Mouse (Mus musculus): ENCODE measurements at regions not wholly inside any gene's neighbourhood (a gene's known extent, or its start where the extent isn't known, plus 50 kb on each side); places are given as distances from the start of the nearest gene placed in this dataset.
A peak's percentile ranks its signal among the peaks of the same experiment; 100 is the strongest.

GRCm38 (mm10) chr16:66487194-66487944, 672.3 kb downstream of the Vgll3 start:
- peak; percentile 71 for DNase-seq (ENCODE audit: low read depth)
- TF ChIP-seq POLR2A (IDR thresholded peaks at IDR 0.05; ENCODE audit: borderline replicate concordance, extremely low read depth, insufficient read depth, insufficient read length, poor library complexity, severe bottlenecking) (no peak), CTCF (IDR thresholded peaks at IDR 0.05; ENCODE audit: borderline replicate concordance, extremely low read depth, insufficient read depth, insufficient read length) (no peak)

DNA sequence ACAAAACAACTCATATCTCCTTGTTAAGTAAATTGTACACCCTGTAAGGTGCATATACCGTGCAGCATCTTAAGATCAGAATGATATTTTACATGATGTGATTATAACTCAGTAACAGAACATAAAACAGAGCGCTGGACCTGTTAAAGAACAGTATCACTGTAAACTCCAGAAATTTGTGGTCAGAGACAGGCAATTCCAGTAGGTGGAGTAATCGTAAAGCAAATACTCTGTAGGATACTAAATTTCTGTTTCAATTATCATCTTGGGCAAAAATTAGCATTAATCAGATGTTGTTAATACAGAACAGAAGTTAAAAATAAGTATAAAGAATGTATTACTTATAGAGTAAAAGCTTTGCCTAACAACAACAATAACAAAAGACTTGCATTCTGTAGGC, 680.5 kb downstream of the Vgll3 start:
- peak; percentile 49 for DNase-seq (ENCODE audit: low read depth)
- no peak for TF ChIP-seq POLR2A (IDR thresholded peaks at IDR 0.05; ENCODE audit: borderline replicate concordance, extremely low read depth, insufficient read depth, insufficient read length, poor library complexity, severe bottlenecking)
- TF ChIP-seq CTCF (IDR thresholded peaks at IDR 0.05; ENCODE audit: borderline replicate concordance, extremely low read depth, insufficient read depth, insufficient read length): 0 out of 2 replicates have a peak, but pooled peaks have one; percentile 16

Measured in brain, embryonic 14.5 days (tissue).